Mouse (Mus musculus) induced T-regulatory cell, adult 2 months (primary cell): ENCODE results near the gene Psma6.

Experiments used
- DNase-seq: peaks from one replicate; pipeline ENCODE4 v3.0.0-alpha.2; 2012; ENCODE audit warnings: low read depth

Gene Psma6

GRCm38 (mm10) chr12:55440416-55440815 is 56.4 kb downstream of the Psma6 start:
- no peak for DNase-seq

- no peak for DNase-seq
These were observed 58.2 kb downstream of the Psma6 start for GRCm38 (mm10) chr12:55442245-55442644.

- DNase-seq = peak; percentile 63
These were observed 59.1 kb downstream of the Psma6 start for GRCm38 (mm10) chr12:55442861-55443850.

- DNase-seq = no peak
These were observed 60.0 kb downstream of the Psma6 start for GRCm38 (mm10) chr12:55444031-55444451.

- DNase-seq = no peak
These were observed 61.6 kb downstream of the Psma6 start for GRCm38 (mm10) chr12:55445583-55445982.

- no peak for DNase-seq
These were observed 62.3 kb downstream of the Psma6 start for GRCm38 (mm10) chr12:55446366-55446745.

GRCm38 (mm10) chr12:55446746-55447395 is 62.8 kb downstream of the Psma6 start:
- DNase-seq = peak; percentile 90

GRCm38 (mm10) chr12:55447396-55447760 is 63.4 kb downstream of the Psma6 start:
- no peak for DNase-seq

- DNase-seq = no peak
These were observed 64.4 kb downstream of the Psma6 start for GRCm38 (mm10) chr12:55448457-55448856.

- DNase-seq = no peak
These were observed 65.0 kb downstream of the Psma6 start for GRCm38 (mm10) chr12:55449048-55449447.

GRCm38 (mm10) chr12:55450421-55450820 is 66.4 kb downstream of the Psma6 start:
- DNase-seq = no peak

GRCm38 (mm10) chr12:55452839-55453238 is 68.8 kb downstream of the Psma6 start:
- DNase-seq = no peak

- no peak for DNase-seq
These were observed 69.9 kb downstream of the Psma6 start for GRCm38 (mm10) chr12:55453924-55454323.

GRCm38 (mm10) chr12:55455206-55455605 is 71.2 kb downstream of the Psma6 start:
- no peak for DNase-seq

- DNase-seq = no peak
These were observed 72.1 kb downstream of the Psma6 start for GRCm38 (mm10) chr12:55456136-55456535.

GRCm38 (mm10) chr12:55456893-55457292 is 72.9 kb downstream of the Psma6 start:
- no peak for DNase-seq

GRCm38 (mm10) chr12:55459739-55460138 is 75.7 kb downstream of the Psma6 start:
- DNase-seq = no peak

- peak; percentile 50 for DNase-seq
These were observed 76.9 kb downstream of the Psma6 start for GRCm38 (mm10) chr12:55460900-55461299.

GRCm38 (mm10) chr12:55461767-55462166 is 77.7 kb downstream of the Psma6 start:
- no peak for DNase-seq

- no peak for DNase-seq
These were observed 78.4 kb downstream of the Psma6 start for GRCm38 (mm10) chr12:55462456-55462855.

GRCm38 (mm10) chr12:55463087-55463486 is 79.1 kb downstream of the Psma6 start:
- DNase-seq = no peak

- DNase-seq = peak; percentile 55
These were observed 80.2 kb downstream of the Psma6 start for GRCm38 (mm10) chr12:55463992-55464845.
